Mouse (Mus musculus) liver, embryonic 12.5 days (tissue): ENCODE measurements around the gene Cldn22. TPM values are rescaled to one million over a fixed set of nuclear protein-coding genes. Genes with fewer than 3 reads are reported as not detected.

Experiments used
- ATAC-seq: fragments of 200-750 bp; cut with Nextera tagmentation; 2 replicates; pipeline ENCODE4 v1.8.0; 2017; ENCODE audit warnings: moderate number of reproducible peaks, mild to moderate bottlenecking, moderate library complexity
- H3K27ac ChIP-seq: fragments of 300-500 bp; sonication (generic); 2 replicates; pipeline ENCODE4 v1.5.1; 2016; ENCODE audit warnings: mild to moderate bottlenecking
- H3K27me3 ChIP-seq: fragments of 300-500 bp; sonication (generic); replicated peaks from 2 replicates; pipeline ENCODE4 v1.6.1; 2016; ENCODE audit warnings: mild to moderate bottlenecking, moderate library complexity
- H3K36me3 ChIP-seq: fragments of 300-500 bp; sonication (generic); 2 replicates; pipeline ENCODE4 v1.6.1; 2016; ENCODE audit warnings: mild to moderate bottlenecking, moderate library complexity
- H3K4me1 ChIP-seq: fragments of 300-500 bp; sonication (generic); 2 replicates; pipeline ENCODE4 v1.6.1; 2016
- H3K4me2 ChIP-seq: fragments of 300-500 bp; sonication (generic); 2 replicates; pipeline ENCODE4 v1.6.1; 2016; ENCODE audit warnings: mild to moderate bottlenecking, moderate library complexity
- H3K4me3 ChIP-seq: fragments of 300-500 bp; sonication (generic); 2 replicates; pipeline ENCODE4 v1.5.1; 2016; ENCODE audit warnings: mild to moderate bottlenecking, moderate library complexity
- H3K9ac ChIP-seq: fragments of 300-500 bp; sonication (generic); 2 replicates; pipeline ENCODE4 v1.6.1; 2016; ENCODE audit warnings: mild to moderate bottlenecking, moderate library complexity
- H3K9me3 ChIP-seq: fragments of 300-500 bp; sonication (generic); replicated peaks from 2 replicates; pipeline ENCODE4 v1.6.1; 2016; ENCODE audit warnings: mild to moderate bottlenecking, moderate library complexity
- WGBS: fragments of 180-500 bp; shearing (Covaris S2); methylation state at CpG from one replicate; pipeline ENCODE4 v1.1.7; 2016; ENCODE audit not compliant: insufficient replicate concordance; 5-methylcytosine and 5-hydroxymethylcytosine counted together
- polyA plus RNA-seq: library from polyadenylated mRNA; unstranded; fragments of >200 nt; fragmentation: Nextera tagmentation; extraction: Ambion mirVana; gene quantifications from 2 replicates; pipeline ENCODE4 v1.2.1, GENCODE M21; 2016

Gene Cldn22
- polyA plus RNA-seq, 1 experiment from 2014 or later = not detected

DNA sequence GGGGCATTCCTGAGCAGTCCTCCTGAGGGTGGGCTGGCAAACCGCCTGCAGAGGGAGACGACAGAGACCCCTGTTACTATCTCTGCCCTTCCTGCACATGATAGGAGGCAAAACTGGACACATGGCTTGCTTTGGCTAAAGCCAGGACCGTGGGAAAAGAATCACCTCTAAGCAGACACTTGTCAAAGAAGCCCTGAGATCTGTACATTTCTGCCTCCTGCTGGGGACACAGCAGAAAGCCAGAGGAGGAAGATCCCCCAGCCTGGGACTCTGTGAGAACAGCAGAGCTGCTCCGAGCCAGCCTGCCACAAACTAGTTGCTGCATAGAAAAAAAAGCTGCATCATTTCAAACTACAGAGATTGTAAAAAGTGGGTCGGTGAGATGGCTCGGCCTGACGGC, 18.8 kb downstream of the Cldn22 start:
- H3K27ac ChIP-seq = no peak overlapping the region
- no peak overlapping the region for H3K4me3 ChIP-seq
- no peak overlapping the region for H3K4me2 ChIP-seq
- no peaks in the 10 kb centered on the region for H3K27me3 ChIP-seq
- ATAC-seq = no peak
- H3K9ac ChIP-seq = no peak overlapping the region
- H3K9me3 ChIP-seq = no peaks in the 10 kb centered on the region
- peaks cover 38% of the 10 kb centered on the region for H3K36me3 ChIP-seq
- H3K4me1 ChIP-seq = no peaks in the 10 kb centered on the region
- WGBS = 76% methylated on average over 7 of the region's 7 CpGs

GRCm38 (mm10) chr8:47843651-47844050, 19.4 kb downstream of the Cldn22 start:
- WGBS = 84% methylated on average over 10 of the region's 10 CpGs
- no peak for ATAC-seq
- H3K4me3 ChIP-seq = no peak overlapping the region

GRCm38 (mm10) chr8:47845956-47846355, 21.7 kb downstream of the Cldn22 start:
- no peaks in the 10 kb centered on the region for H3K9me3 ChIP-seq

More at GRCm38 (mm10) chr8:47843651-47844050, 19.4 kb downstream of the Cldn22 start:
- no peaks in the 10 kb centered on the region for H3K9me3 ChIP-seq
- H3K4me2 ChIP-seq = no peak overlapping the region
- H3K27me3 ChIP-seq = no peaks in the 10 kb centered on the region
- no peak overlapping the region for H3K9ac ChIP-seq
- H3K27ac ChIP-seq = no peak overlapping the region
- H3K36me3 ChIP-seq = peaks cover 44% of the 10 kb centered on the region
- no peaks in the 10 kb centered on the region for H3K4me1 ChIP-seq

DNA sequence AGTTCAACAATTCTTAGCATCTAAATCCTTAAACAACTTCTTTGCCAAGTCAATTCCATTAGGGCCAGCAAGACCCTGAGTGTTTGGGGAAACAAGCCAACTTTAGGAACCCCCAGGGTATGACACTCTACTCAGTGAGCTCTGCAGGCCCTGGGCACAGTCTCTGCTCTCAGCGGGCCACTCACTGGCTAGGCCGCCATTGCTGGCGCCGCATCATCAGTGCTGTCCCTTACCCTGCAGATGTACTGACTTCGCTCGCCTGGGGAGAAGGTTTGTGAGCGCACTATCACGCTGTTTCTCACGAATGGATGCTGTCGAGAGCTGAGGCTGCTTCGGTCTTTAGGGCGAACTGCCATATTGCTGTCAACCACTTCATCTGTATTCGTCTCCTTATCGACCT, 22.9 kb downstream of the Cldn22 start:
- Histone ChIP-seq H3K4me1 (peaks cover 5% of the 10 kb centered on the region), H3K4me3 (no peak overlapping the region), H3K4me2 (no peak overlapping the region), H3K27ac (no peak overlapping the region), H3K9ac (no peak overlapping the region), H3K27me3 (no peaks in the 10 kb centered on the region), H3K9me3 (no peaks in the 10 kb centered on the region), H3K36me3 (peaks cover 51% of the 10 kb centered on the region)
- 90% methylated on average over 14 of the region's 14 CpGs for WGBS
- ATAC-seq = no peak

More at GRCm38 (mm10) chr8:47845956-47846355, 21.7 kb downstream of the Cldn22 start:
- no peak for ATAC-seq
- Histone ChIP-seq H3K4me2 (no peak overlapping the region), H3K27ac (no peak overlapping the region), H3K36me3 (peaks cover 51% of the 10 kb centered on the region), H3K4me1 (no peaks in the 10 kb centered on the region), H3K9ac (no peak overlapping the region), H3K27me3 (no peaks in the 10 kb centered on the region), H3K4me3 (no peak overlapping the region)
- WGBS = 81% methylated on average over 13 of the region's 13 CpGs

DNA sequence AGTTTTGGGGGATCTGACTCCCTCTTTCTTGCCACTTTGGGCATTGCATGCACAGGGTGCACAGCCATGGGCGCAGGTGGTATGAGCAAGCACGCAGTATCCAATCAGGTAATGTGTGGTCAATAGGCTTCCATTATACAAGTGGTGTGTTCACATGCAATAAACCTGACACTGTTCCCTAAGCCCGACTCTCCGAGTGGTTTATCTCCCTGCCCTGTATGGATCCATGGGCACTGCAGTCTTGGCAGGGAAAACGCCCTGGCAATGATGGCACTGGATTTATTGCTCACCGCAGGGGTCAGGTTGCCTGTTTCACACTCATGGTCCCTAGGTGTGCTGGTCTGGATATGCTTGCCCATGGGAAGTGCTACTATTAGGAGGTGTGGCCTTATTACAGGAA, 23.6 kb downstream of the Cldn22 start:
- Histone ChIP-seq H3K9ac (no peak overlapping the region), H3K4me2 (no peak overlapping the region), H3K27me3 (no peaks in the 10 kb centered on the region), H3K4me3 (no peak overlapping the region), H3K27ac (no peak overlapping the region), H3K9me3 (no peaks in the 10 kb centered on the region), H3K36me3 (peaks cover 45% of the 10 kb centered on the region), H3K4me1 (peaks cover 10% of the 10 kb centered on the region)
- WGBS = 85% methylated on average over 6 of the region's 6 CpGs
- ATAC-seq = no peak

DNA sequence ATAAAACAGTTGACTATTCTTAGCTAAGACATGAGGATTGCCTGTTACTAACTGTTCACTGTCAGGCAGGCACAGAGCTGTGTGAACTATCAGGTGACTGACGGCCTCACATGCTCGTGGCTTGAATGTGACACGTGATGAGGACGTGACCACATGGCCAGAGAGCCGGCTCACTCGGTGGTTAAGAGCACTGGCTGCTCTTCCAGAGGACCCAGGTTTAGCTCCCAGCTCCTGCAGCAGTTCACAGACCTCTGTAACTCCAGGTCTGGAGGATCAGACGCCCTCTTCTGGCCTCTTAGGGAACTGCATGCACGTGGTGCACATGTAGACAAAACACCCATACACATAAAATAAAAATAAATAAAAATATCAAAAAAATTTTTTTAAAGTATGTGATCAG, 25.6 kb downstream of the Cldn22 start:
- H3K9ac ChIP-seq = no peak overlapping the region
- H3K27ac ChIP-seq = no peak overlapping the region
- H3K36me3 ChIP-seq = peaks cover 45% of the 10 kb centered on the region
- 67% methylated on average over 8 of the region's 8 CpGs for WGBS
- no peak overlapping the region for H3K4me3 ChIP-seq
- ATAC-seq = no peak
- H3K27me3 ChIP-seq = no peaks in the 10 kb centered on the region
- peaks cover 10% of the 10 kb centered on the region for H3K4me1 ChIP-seq
- no peaks in the 10 kb centered on the region for H3K9me3 ChIP-seq
- no peak overlapping the region for H3K4me2 ChIP-seq

GRCm38 (mm10) chr8:47851824-47852502, 27.7 kb downstream of the Cldn22 start:
- no peaks in the 10 kb centered on the region for H3K9me3 ChIP-seq
- no peak for ATAC-seq
- peak overlapping the region; percentile 50 for H3K4me2 ChIP-seq
- peaks cover 10% of the 10 kb centered on the region for H3K4me1 ChIP-seq
- peak overlapping the region; percentile 17; the same call in 1 of the 2 replicates for H3K9ac ChIP-seq
- no peak overlapping the region for H3K27ac ChIP-seq
- H3K27me3 ChIP-seq = no peaks in the 10 kb centered on the region
- H3K4me3 ChIP-seq = peak overlapping the region; percentile 37
- WGBS = 49% methylated on average over 12 of the region's 12 CpGs
- peaks cover 44% of the 10 kb centered on the region for H3K36me3 ChIP-seq

- Histone ChIP-seq H3K9me3 (no peaks in the 10 kb centered on the region), H3K36me3 (peaks cover 37% of the 10 kb centered on the region), H3K27me3 (no peaks in the 10 kb centered on the region), H3K4me2 (no peak overlapping the region), H3K27ac (no peak overlapping the region), H3K9ac (no peak overlapping the region), H3K4me3 (no peak overlapping the region), H3K4me1 (peaks cover 10% of the 10 kb centered on the region)
- no peak for ATAC-seq
- 66% methylated on average over 5 of the region's 5 CpGs for WGBS
Measured at GRCm38 (mm10) chr8:47852737-47853136, 28.5 kb downstream of the Cldn22 start.

GRCm38 (mm10) chr8:47853356-47853755, 29.1 kb downstream of the Cldn22 start:
- peaks cover 10% of the 10 kb centered on the region for H3K4me1 ChIP-seq
- peaks cover 31% of the 10 kb centered on the region for H3K36me3 ChIP-seq
- no peak overlapping the region for H3K9ac ChIP-seq
- no peaks in the 10 kb centered on the region for H3K27me3 ChIP-seq
- WGBS = 65% methylated on average over 5 of the region's 5 CpGs
- ATAC-seq = no peak
- H3K9me3 ChIP-seq = no peaks in the 10 kb centered on the region
- H3K27ac ChIP-seq = no peak overlapping the region
- H3K4me2 ChIP-seq = no peak overlapping the region
- no peak overlapping the region for H3K4me3 ChIP-seq

GRCm38 (mm10) chr8:47859259-47859658, 35.0 kb downstream of the Cldn22 start:
- H3K4me3 ChIP-seq = no peak overlapping the region
- peaks cover 38% of the 10 kb centered on the region for H3K36me3 ChIP-seq
- 78% methylated on average over 12 of the region's 12 CpGs for WGBS
- ATAC-seq = no peak
- H3K27me3 ChIP-seq = no peaks in the 10 kb centered on the region
- H3K9me3 ChIP-seq = no peaks in the 10 kb centered on the region
- no peak overlapping the region for H3K27ac ChIP-seq
- no peaks in the 10 kb centered on the region for H3K4me1 ChIP-seq
- H3K9ac ChIP-seq = no peak overlapping the region
- no peak overlapping the region for H3K4me2 ChIP-seq

GRCm38 (mm10) chr8:47866568-47866967, 42.3 kb downstream of the Cldn22 start:
- WGBS = 75% methylated on average over 8 of the region's 8 CpGs
- no peaks in the 10 kb centered on the region for H3K9me3 ChIP-seq
- no peak overlapping the region for H3K4me2 ChIP-seq
- H3K27me3 ChIP-seq = no peaks in the 10 kb centered on the region
- no peaks in the 10 kb centered on the region for H3K4me1 ChIP-seq
- no peak overlapping the region for H3K9ac ChIP-seq
- no peak overlapping the region for H3K4me3 ChIP-seq
- H3K36me3 ChIP-seq = peaks cover 39% of the 10 kb centered on the region
- ATAC-seq = no peak
- H3K27ac ChIP-seq = no peak overlapping the region

- Histone ChIP-seq H3K9ac (no peak overlapping the region), H3K36me3 (peaks cover 34% of the 10 kb centered on the region), H3K4me2 (no peak overlapping the region), H3K4me3 (no peak overlapping the region), H3K27me3 (no peaks in the 10 kb centered on the region), H3K9me3 (no peaks in the 10 kb centered on the region), H3K27ac (no peak overlapping the region), H3K4me1 (no peaks in the 10 kb centered on the region)
- 0 out of 2 replicates have a peak, but pooled peaks have one; percentile 24 for ATAC-seq
- WGBS = 20% methylated on average over 8 of the region's 8 CpGs
Measured at GRCm38 (mm10) chr8:47867067-47867466, 42.8 kb downstream of the Cldn22 start.
